Mouse (Mus musculus): ENCODE measurements at regions not wholly inside any gene's neighbourhood (a gene's known extent, or its start where the extent isn't known, plus 50 kb on each side); places are given as distances from the start of the nearest gene placed in this dataset.

DNA sequence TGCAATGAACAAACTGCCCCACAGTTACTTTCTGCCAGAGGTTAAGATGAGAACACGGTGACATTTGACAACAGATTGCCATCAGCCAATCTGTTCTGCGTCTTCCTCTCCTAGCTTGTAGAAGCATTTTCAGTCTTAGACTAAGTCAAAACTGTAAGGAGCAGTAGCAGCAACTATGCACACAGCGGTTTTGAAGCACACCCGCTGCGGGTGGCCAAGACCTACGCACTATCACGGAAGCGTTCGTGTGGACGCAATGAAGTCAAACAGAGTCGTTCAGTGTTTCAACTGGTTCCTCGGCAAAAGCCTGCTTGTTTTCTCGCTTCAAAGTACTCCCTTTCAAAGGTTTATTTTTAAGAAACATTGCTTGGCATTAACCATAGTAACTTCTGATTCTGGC is 212.9 kb upstream of the Akirin2 start:
- no peak for DNase-seq (ENCODE audit: low spot score)

DNA sequence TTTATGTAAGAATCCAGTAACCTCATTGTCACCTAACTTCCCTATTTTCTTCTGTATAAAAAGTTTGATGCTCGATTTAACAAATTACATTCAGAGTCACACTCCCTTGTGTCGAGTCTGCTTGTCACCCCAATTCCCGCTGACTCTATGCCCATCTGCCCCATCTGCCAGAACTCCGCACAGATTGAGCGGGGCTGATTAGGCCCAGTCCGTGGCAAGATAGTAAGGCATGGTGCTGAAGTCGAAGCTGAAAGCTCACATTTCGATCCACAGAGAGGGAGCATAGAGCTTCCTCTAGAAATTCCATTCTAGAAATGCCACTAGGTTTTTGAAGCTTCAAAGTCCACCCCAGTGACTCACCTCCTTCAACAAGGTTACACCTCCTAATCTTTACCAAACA is 210.7 kb upstream of the Akirin2 start:
- no peak for DNase-seq (ENCODE audit: low spot score)

DNA sequence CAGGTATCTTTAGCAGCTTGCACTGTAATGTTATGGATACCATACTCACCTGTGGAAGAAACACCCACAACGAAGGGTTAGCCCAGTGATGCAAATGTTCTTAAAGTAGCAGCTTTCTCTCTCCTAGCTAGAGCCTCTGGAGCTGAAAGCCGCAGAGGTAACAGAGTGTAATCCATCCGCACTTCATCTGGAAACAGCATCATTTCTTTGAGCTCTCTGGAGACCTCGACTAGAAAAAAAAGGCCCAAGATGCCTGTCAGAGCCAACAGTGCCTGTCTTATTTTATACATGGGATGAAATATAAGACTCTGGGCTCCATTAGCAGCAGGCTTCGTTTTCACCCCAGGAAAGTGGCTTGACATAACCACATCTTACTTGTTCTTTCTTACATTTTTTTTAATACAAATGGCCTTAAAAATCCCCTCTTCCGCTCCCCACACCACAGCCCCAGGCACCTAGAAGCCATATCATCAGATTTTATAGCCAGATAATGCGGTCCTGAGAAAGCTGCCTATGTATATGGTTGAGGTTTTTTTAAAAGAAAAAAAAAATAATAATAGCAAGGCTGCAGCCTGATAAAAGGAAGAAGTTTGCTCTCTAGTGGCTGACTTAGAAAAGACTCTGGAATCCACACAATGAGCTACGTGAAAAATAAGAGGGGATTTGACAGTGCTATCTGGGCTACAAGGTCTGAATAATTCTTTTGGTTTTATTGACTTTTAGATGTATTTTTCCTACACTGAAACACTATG is 179.3 kb upstream of the Akirin2 start:
- no peak for DNase-seq (ENCODE audit: low spot score)

DNA sequence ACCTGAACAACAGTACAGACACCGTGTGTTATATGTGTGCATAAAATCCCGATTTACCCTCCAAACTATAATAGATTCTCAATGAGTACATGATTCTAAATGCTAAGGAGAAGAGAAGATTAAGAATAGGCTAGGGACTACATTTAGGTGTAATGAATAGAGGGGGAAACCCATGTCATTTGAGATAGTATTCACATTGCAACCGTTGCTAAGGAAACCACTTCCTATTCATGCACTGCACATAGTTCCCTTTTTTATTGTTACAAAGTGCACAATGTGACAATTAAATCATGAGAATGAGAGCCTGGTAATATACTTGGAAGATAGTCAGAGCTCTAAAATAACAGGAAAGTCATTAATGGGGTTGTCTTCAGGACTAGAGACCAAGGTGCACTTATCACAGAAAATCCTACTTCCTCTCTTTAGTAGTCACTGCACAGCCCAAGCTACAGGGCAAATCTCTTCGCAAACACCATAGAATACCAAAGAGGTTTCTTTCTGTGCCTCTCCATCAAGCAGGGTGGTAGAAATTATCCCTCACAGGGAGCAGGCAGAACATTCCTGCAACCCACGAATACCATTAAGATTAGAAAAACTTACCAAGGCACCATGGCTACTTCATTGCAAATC is 164.3 kb upstream of the Akirin2 start:
- DNase-seq (ENCODE audit: low spot score) = no peak

GRCm38 (mm10) chr4:34391499-34391898 is 159.2 kb upstream of the Akirin2 start:
- no peak for DNase-seq (ENCODE audit: low spot score)

GRCm38 (mm10) chr4:34403061-34403460 is 147.7 kb upstream of the Akirin2 start:
- no peak for DNase-seq (ENCODE audit: low spot score)

GRCm38 (mm10) chr4:34407181-34407580 is 143.6 kb upstream of the Akirin2 start:
- DNase-seq (ENCODE audit: low spot score) = no peak

- DNase-seq (ENCODE audit: low spot score) = no peak
Measured at GRCm38 (mm10) chr4:34420970-34421369, 129.8 kb upstream of the Akirin2 start.

DNA sequence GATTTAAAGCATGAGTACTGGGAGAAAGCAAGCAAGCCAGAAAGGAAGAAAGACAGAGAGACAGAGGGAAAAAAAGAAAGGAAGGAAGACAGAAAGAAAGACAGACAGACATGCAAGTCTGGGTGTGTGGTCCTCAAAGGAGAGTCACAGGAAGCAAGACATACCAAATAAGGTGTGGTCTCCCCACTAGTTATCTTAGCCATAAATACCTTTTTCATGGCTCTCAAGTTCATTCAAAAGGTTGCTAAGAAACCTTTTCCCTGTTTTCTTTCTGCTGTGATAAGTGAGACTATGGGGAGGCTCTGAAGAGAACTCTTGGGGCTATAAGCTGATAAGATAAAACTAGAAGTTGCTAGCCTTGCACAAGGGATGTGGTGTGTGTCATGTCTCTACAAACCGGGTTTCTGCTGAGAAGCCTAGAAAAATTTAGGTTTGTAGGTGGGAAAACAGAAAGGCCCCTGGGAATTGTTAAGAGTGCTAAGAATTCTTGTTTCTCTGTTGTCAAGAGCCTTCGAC is 126.5 kb upstream of the Akirin2 start:
- no peak for DNase-seq (ENCODE audit: low spot score)

DNA sequence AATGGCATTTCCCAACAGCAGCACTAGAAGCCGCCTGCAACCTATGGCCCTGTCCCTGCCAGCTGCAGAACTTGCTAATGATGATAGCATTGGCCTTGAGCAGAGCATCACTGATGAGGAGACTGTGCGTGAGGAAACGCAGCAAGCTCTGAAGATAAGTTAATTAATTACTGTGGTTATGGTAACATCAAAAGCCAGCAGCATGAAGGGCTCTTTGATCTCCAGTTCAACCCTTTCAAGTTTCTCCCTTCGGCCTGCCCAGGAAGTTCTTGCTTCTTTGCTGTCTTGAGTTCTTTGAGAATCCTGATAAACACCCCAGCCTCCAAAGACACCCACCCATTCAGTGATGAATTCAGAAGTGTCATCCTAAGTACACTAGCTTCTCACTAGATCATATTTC is 121.7 kb upstream of the Akirin2 start:
- no peak for DNase-seq (ENCODE audit: low spot score)

GRCm38 (mm10) chr4:34429456-34430235 is 121.1 kb upstream of the Akirin2 start:
- no peak for DNase-seq (ENCODE audit: low spot score)

DNA sequence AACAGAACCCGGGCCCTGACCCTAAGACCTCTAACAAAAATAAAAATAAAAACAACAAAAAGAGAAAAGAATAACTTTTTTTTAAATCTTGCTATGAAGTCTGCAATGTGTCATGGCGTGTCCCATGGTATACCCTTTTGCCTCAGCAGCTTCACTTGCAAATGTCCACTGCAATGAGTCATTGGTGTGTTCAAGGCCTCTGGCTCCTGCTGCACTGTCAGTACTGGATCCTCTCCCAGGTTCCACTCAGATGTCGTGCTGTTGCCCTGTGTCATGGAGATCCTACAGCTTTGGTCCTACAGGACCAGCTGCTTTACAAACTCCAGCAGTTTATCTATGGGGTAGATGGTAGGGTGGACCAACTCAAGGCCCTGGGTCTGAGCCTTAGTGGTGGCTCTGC is 113.4 kb upstream of the Akirin2 start:
- no peak for DNase-seq (ENCODE audit: low spot score)

DNA sequence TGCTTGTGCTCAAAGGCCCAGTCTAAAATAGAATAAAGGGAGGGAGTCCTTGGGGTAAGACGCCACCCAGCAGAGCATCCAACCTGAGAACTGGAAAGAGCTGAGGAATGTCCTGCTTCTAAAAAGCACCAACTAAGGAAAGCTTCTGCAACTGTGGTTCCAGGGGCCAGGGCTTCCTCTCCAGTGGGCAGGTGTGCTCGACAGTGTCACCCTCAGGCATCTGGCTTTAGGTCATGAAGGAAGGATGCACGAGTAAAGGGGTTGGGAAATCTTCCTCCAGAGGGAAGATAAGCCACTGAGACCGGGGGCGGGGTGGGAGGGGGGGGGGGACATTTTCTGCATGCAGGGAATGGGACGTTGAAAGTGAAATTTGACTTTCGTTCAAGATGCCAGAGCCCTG is 101.2 kb upstream of the Akirin2 start:
- no peak for DNase-seq (ENCODE audit: low spot score)

DNA sequence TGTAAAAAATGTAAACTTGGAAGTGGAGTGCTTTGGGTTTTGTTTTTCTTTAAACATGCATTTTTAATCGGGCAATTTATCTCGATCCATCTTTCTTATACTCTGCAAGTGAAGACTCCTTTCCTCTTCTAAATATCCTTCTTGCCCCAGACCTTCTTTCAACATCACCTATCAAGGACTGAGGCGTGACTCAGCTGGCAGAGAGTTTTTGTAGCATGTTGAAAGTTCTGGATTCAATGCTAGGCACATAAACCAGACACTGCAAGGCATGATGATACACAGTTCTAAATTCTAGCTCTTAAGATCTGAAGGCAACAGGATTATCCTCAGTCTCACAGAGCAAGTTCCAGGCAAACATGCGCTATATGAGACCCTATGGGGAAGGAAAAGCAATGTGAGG is 88.1 kb upstream of the Akirin2 start:
- DNase-seq (ENCODE audit: low spot score) = no peak

- DNase-seq (ENCODE audit: low spot score) = no peak
Measured at GRCm38 (mm10) chr4:34465845-34466244, 84.9 kb upstream of the Akirin2 start.

DNA sequence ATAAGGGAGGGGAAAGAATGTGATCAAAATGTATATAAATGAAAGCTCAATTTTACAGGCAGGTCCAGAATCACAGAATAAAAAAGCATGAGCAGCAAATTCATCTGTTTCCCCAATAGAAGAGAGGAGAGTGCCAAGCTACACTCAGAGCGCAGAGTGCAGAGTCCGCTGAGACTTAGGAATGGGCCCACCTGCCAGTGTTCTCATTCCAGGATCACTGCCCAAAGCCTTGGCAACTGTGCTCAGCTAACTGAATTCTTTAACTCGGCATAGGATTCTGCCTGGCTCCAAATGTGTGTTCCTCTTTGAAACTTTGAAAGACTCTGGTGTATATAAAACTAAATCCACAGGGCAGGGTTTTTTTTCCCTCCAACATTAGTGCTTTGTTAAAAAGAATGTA is 84.4 kb upstream of the Akirin2 start:
- no peak for DNase-seq (ENCODE audit: low spot score)

DNA sequence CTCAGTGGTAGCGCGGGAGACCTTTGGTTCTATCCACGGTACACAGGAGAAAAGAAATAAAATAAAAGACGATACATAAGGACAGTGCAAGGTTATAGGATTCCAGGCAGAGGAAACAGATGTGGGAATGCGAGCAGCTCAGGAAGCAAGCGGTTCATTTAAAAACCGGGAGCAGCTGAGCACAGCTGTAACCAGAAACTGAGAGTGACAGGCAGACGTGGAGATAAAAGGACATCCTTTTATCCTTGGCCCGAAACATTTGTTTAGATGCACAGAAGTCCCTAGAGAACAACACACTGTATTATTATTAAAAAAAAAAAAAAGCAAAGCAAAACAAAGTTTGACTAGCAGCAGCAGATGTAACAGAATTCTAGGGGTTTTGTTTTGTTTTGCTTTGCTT is 82.6 kb upstream of the Akirin2 start:
- no peak for DNase-seq (ENCODE audit: low spot score)

- DNase-seq (ENCODE audit: low spot score) = no peak
Measured at GRCm38 (mm10) chr4:34475792-34476448, 74.8 kb upstream of the Akirin2 start.

- no peak for DNase-seq (ENCODE audit: low spot score)
Measured at GRCm38 (mm10) chr4:34484273-34484672, 66.5 kb upstream of the Akirin2 start.

GRCm38 (mm10) chr4:34485574-34485973 is 65.2 kb upstream of the Akirin2 start:
- no peak for DNase-seq (ENCODE audit: low spot score)

DNA sequence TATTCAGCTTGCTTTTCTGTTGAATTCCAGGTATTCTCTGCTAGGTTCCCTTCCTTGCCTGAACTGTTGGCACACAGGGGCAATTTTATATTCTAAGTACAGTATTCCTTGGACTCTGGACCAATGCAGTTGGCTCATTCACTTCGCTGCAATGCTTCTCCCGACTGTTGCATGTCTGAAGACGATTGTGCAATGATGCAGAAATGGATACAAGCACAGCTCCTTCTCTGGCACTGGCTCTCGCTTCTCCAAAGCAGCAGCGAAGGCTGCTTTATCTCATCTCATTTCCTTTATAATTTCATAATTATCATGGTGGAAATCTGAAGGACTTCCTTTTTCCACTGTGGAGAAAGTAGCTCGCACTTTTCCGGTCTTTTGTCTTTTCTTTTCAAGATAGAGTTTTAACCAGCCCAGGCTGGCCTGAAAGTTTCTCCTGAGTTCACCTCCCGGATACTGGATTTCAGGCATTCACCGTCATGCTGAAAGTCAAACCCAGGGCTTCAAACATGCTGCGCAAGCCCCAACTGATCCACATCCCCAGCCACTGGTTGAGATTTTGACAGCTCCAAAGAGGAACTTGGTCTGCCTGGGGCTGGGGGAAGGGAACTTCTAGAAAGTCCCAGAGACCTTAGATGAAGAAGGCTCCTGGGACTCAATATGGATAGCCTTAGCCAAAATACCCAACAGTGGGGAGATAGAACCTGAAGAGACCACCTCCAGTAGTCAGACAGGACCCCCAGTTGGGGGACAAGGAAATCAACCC is 55.6 kb upstream of the Akirin2 start:
- no peak for DNase-seq (ENCODE audit: low spot score)

GRCm38 (mm10) chr4:34498325-34498724 is 52.4 kb upstream of the Akirin2 start:
- DNase-seq (ENCODE audit: low spot score) = no peak
